8 mouse cellular contexts compared by ENCODE assay signal in genomic region chr11:95105274-95105874, GRCm38 (mm10). TPM values are rescaled to one million over a fixed set of nuclear protein-coding genes. Genes with fewer than 3 reads are reported as not detected.
DNase-seq lines count a peak whose midpoint lies in the region; ATAC-seq and TF ChIP-seq lines count a peak whose summit lies in the region.

No protein-coding gene starts in this region.

- H3K4me1 ChIP-seq in forebrain, postnatal 0 days (ENCODE audit: insufficient read depth): 0 out of 2 replicates have a peak, but pooled peaks cover 4% of the 10 kb centered on the region
- H3K4me1 ChIP-seq in limb, embryonic 15.5 days: peaks cover 15% of the 10 kb centered on the region
- peaks cover 14% of the 10 kb centered on the region for H3K4me1 ChIP-seq in neural tube, embryonic 12.5 days

- H3K27me3 ChIP-seq in forebrain, postnatal 0 days (ENCODE audit: insufficient read depth, low read length): no peaks in the 10 kb centered on the region
- H3K27me3 ChIP-seq in limb, embryonic 15.5 days: peaks cover 13% of the 10 kb centered on the region; the same call in 1 of the 2 replicates
- no peaks in the 10 kb centered on the region; the same call in 1 of the 2 replicates for H3K27me3 ChIP-seq in neural tube, embryonic 12.5 days (replicated peaks)

- no peak overlapping the region for H3K27ac ChIP-seq in forebrain, postnatal 0 days (ENCODE audit: low read depth, low read length)
- no peak overlapping the region for H3K27ac ChIP-seq in limb, embryonic 15.5 days
- no peak overlapping the region for H3K27ac ChIP-seq in neural tube, embryonic 12.5 days

- H3K4me2 ChIP-seq in forebrain, postnatal 0 days (ENCODE audit: low read depth): 0 out of 2 replicates have a peak overlapping the region, but pooled peaks have one; percentile 17
- peak overlapping the region; percentile 31 for H3K4me2 ChIP-seq in limb, embryonic 15.5 days
- peak overlapping the region; percentile 51 for H3K4me2 ChIP-seq in neural tube, embryonic 12.5 days (replicated peaks)

- no peak overlapping the region for H3K9ac ChIP-seq in forebrain, postnatal 0 days
- H3K9ac ChIP-seq in limb, embryonic 15.5 days: no peak overlapping the region
- 0 out of 2 replicates have a peak overlapping the region, but pooled peaks have one; percentile 26 for H3K9ac ChIP-seq in neural tube, embryonic 12.5 days

- DNase-seq in ovary, postnatal 36 days (ENCODE audit: low spot score): peak; percentile 43
- no peak for DNase-seq in ovary, postnatal 14 days (ENCODE audit: low spot score)
- no peak for DNase-seq in forebrain, postnatal 0 days
- no peak for DNase-seq in cerebellum, adult 9-11 months
- no peak for DNase-seq in urinary bladder, postnatal 36 days (ENCODE audit: low spot score in 2 of 2)
- DNase-seq in frontal cortex, postnatal 25 days (ENCODE audit: low spot score in 2 of 2): no peak

- ATAC-seq in forebrain, postnatal 0 days: no peak
- ATAC-seq in limb, embryonic 15.5 days (ENCODE audit: insufficient number of reproducible peaks, low FRiP score, low TSS enrichment, low read depth): no peak
- no peak for ATAC-seq in neural tube, embryonic 12.5 days (ENCODE audit: low FRiP score, low read depth)

- no peaks in the 10 kb centered on the region for H3K9me3 ChIP-seq in forebrain, postnatal 0 days (ENCODE audit: low read length)
- H3K9me3 ChIP-seq in limb, embryonic 15.5 days: no peaks in the 10 kb centered on the region
- no peaks in the 10 kb centered on the region for H3K9me3 ChIP-seq in neural tube, embryonic 12.5 days

- TF ChIP-seq CTCF in forebrain, postnatal 0 days (IDR thresholded peaks at IDR 0.05; ENCODE audit: low read depth): no peak

- 7% methylated on average over 25 of the region's 25 CpGs for WGBS in forebrain, postnatal 0 days
- WGBS in limb, embryonic 15.5 days: 4% methylated on average over 25 of the region's 25 CpGs
- 3% methylated on average over 25 of the region's 25 CpGs for WGBS in neural tube, embryonic 12.5 days

- no peak overlapping the region for H3K4me3 ChIP-seq in forebrain, postnatal 0 days (ENCODE audit: low read depth, low read length)
- peak overlapping the region; percentile 13; the same call in 1 of the 2 replicates for H3K4me3 ChIP-seq in limb, embryonic 15.5 days
- H3K4me3 ChIP-seq in neural tube, embryonic 12.5 days: no peak overlapping the region

- no peaks in the 10 kb centered on the region for H3K36me3 ChIP-seq in forebrain, postnatal 0 days (ENCODE audit: insufficient read depth)
- no peaks in the 10 kb centered on the region for H3K36me3 ChIP-seq in limb, embryonic 15.5 days
- H3K36me3 ChIP-seq in neural tube, embryonic 12.5 days: no peaks in the 10 kb centered on the region

RNA-seq across cellular contexts. Expression of gene Dlx3, which starts 14.5 kb away (rescaled TPM):
- 0.14 TPM in 1 of 2 replicates, not detected in the other for total RNA-seq in forebrain, postnatal 0 days (2014; rRNA removed)
- not detected in 2 replicates for polyA plus RNA-seq in forebrain, postnatal 0 days (2015; fragmentation: Nextera tagmentation; extraction: Ambion mirVana)
- polyA plus RNA-seq in limb, embryonic 15.5 days (2015; fragmentation: Nextera tagmentation; extraction: Ambion mirVana): 17.7 and 20.9 TPM in 2 replicates
- polyA plus RNA-seq in neural tube, embryonic 12.5 days (2016; fragmentation: Nextera tagmentation; extraction: Ambion mirVana): 0.81 and 1.2 TPM in 2 replicates

RNA-seq across cellular contexts. Expression of gene Itga3, which starts 28.8 kb away (rescaled TPM):
- total RNA-seq in forebrain, postnatal 0 days (2014; rRNA removed): 12.3 and 23.5 TPM in 2 replicates
- polyA plus RNA-seq in forebrain, postnatal 0 days (2015; fragmentation: Nextera tagmentation; extraction: Ambion mirVana): 5.2 and 7.4 TPM in 2 replicates
- 8.9 and 9.5 TPM in 2 replicates for polyA plus RNA-seq in limb, embryonic 15.5 days (2015; fragmentation: Nextera tagmentation; extraction: Ambion mirVana)
- polyA plus RNA-seq in neural tube, embryonic 12.5 days (2016; fragmentation: Nextera tagmentation; extraction: Ambion mirVana): 7.6 and 9.3 TPM in 2 replicates

RNA-seq across cellular contexts. Expression of gene Dlx4, which starts 40.7 kb away (rescaled TPM):
- total RNA-seq in forebrain, postnatal 0 days (2014; rRNA removed): 0.15 TPM in 1 of 2 replicates, not detected in the other
- 0.49 and 0.82 TPM in 2 replicates for polyA plus RNA-seq in forebrain, postnatal 0 days (2015; fragmentation: Nextera tagmentation; extraction: Ambion mirVana)
- 3.3 and 4.4 TPM in 2 replicates for polyA plus RNA-seq in limb, embryonic 15.5 days (2015; fragmentation: Nextera tagmentation; extraction: Ambion mirVana)
- 0.10 and 0.22 TPM in 2 replicates for polyA plus RNA-seq in neural tube, embryonic 12.5 days (2016; fragmentation: Nextera tagmentation; extraction: Ambion mirVana)
